Mouse (Mus musculus) bone marrow, adult 2 months (tissue): ENCODE data around the gene Taar7f. TPM values are rescaled to one million over a fixed set of nuclear protein-coding genes. Genes with fewer than 3 reads are reported as not detected.

Source experiments
- H3K27ac ChIP-seq: fragments of 200-500 bp; 2 replicates; pipeline ENCODE4 v1.5.1; 2012; ENCODE audit warnings: low read depth, mild to moderate bottlenecking, control low read depth, inconsistent platforms, low read length; ENCODE audit not compliant: control insufficient read depth, poor library complexity, insufficient read depth
- H3K4me1 ChIP-seq: fragments of 200-500 bp; 2 replicates; pipeline ENCODE4 v1.6.1; 2011; ENCODE audit warnings: low read length; ENCODE audit not compliant: control insufficient read depth, insufficient read depth
- H3K4me3 ChIP-seq: fragments of 200-500 bp; replicated peaks from 2 replicates; pipeline ENCODE3; 2011; ENCODE audit warnings: mild to moderate bottlenecking, low read depth, low read length, control low read depth; ENCODE audit not compliant: control insufficient read depth
- CTCF ChIP-seq: fragments of 200-500 bp; IDR thresholded peaks from 2 replicates; pipeline ENCODE4 v1.5.1; 2011; ENCODE audit warnings: low read length, control low read depth; ENCODE audit not compliant: control insufficient read depth, insufficient read depth
- POLR2A ChIP-seq: fragments of 200-500 bp; IDR thresholded peaks from 2 replicates; pipeline ENCODE4 v1.6.1; 2011; ENCODE audit warnings: low read depth, mild to moderate bottlenecking, control low read depth, low read length, borderline replicate concordance; ENCODE audit not compliant: control insufficient read depth
- WGBS: fragments of 180-500 bp; shearing (Covaris S2); methylation state at CpG from one replicate; pipeline ENCODE4 v1.1.7; 2018; 5-methylcytosine and 5-hydroxymethylcytosine counted together
- polyA plus RNA-seq: library from polyadenylated mRNA; stranded (reverse); fragments of >200 nt; gene quantifications from 2 replicates; pipeline ENCODE4 v1.2.4, GENCODE M21; 2011; ENCODE audit warnings: low replicate concordance; ENCODE audit not compliant: missing spikeins, insufficient read depth, insufficient read length

Taar7f gene
- not detected in 2 replicates for polyA plus RNA-seq

- TF ChIP-seq POLR2A, result no peak
- no peak within 1 kb of the TSS for H3K4me3 ChIP-seq
- H3K27ac ChIP-seq, result no peak within 1 kb of the TSS
- H3K4me1 ChIP-seq, result no peaks in the 10 kb centered on the region
Measured at GRCm38 (mm10) chr10:24049210-24049609, at the start of gene Taar7f. TSS of gene Taar7f (plus strand) at chr10:24049510.

DNA sequence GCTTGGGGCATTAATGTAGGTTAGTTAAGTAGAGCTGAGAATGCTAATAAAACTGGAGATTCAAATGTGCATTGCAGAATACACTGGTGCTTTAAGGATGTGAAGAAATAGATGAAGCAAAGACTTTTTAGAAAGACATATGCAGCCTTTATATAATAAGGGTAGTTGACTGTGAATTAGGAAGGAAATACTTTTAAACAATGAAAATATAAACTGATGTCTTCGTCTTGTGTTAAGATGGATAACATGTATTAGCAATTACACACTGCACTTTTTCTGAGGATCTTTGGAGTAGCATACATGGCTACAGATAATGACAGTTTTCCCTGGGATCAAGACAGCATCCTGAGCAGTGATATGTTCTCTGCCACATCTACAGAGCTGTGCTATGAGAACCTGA is 49.7 kb upstream of the Taar7f start, which contains the start of gene Taar7b:
Gene Taar7b (plus strand): TSS at position 301 of the 400 bp plus-strand sequence.
- Histone ChIP-seq H3K27ac (no peak within 1 kb of the TSS), H3K4me3 (no peak within 1 kb of the TSS), H3K4me1 (no peaks in the 10 kb centered on the region)
- WGBS, result 76% methylated on average over 1 of the region's 1 CpGs
- no peak for TF ChIP-seq CTCF
- no peak for TF ChIP-seq POLR2A

GRCm38 (mm10) chr10:24006442-24006841 is 42.9 kb upstream of the Taar7f start:
- Histone ChIP-seq H3K4me3 (no peak overlapping the region), H3K27ac (no peak overlapping the region), H3K4me1 (no peaks in the 10 kb centered on the region)
- no peak for TF ChIP-seq POLR2A
- no peak for TF ChIP-seq CTCF
- 63% methylated on average over 1 of the region's 1 CpGs for WGBS

- TF ChIP-seq CTCF (no peak), POLR2A (no peak)
- WGBS, result 53% methylated on average over 2 of the region's 2 CpGs
- H3K27ac ChIP-seq, result no peak overlapping the region
Measured at GRCm38 (mm10) chr10:24007034-24007433, 42.3 kb upstream of the Taar7f start.

DNA sequence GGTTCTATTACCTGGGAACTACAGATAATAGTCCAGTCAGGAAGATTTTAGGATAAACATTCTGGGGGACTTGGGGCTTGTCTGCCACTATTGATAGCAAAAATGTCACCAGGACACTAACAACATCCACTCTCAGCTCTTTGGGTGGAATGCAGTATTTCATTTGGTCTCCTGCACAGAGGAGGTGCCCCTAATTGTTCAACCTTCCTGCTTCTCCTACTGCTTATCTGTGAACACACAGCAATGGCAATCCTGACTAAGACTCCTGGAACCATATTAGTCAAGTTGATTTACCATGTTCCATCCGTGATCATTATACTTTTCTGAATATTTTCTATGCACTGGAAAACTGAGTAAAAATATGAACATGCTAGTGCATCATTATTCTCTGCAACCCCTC is 41.2 kb upstream of the Taar7f start:
- Histone ChIP-seq H3K4me1 (no peaks in the 10 kb centered on the region), H3K27ac (no peak overlapping the region), H3K4me3 (no peak overlapping the region)
- 68% methylated on average over 1 of the region's 1 CpGs for WGBS
- no peak for TF ChIP-seq CTCF
- TF ChIP-seq POLR2A, result no peak

More at GRCm38 (mm10) chr10:24007034-24007433, 42.3 kb upstream of the Taar7f start:
- Histone ChIP-seq H3K4me1 (no peaks in the 10 kb centered on the region), H3K4me3 (no peak overlapping the region)

DNA sequence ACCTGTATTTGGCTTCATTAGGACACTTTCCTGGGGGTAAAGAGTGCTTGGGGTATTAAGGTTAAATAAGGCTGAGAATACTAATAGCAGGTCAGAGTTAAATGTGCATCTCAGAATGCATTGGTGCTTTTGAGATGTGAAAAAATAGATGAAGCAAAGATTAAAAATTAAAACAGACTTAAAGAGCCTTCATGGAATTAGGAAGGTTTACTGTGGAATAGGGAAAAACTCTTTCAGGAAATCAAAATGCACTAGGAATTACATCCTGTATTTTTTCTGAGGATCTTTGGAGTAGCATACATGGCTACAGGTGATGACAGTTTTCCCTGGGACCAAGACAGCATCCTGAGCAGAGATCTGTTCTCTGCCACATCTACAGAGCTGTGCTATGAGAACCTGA is 22.4 kb upstream of the Taar7f start, which contains the start of gene Taar7d:
Gene Taar7d (plus strand): TSS at position 301 of the 400 bp plus-strand sequence.
- H3K4me3 ChIP-seq, result no peak within 1 kb of the TSS
- TF ChIP-seq CTCF (no peak), POLR2A (no peak)
- no peaks in the 10 kb centered on the region for H3K4me1 ChIP-seq
- H3K27ac ChIP-seq, result no peak within 1 kb of the TSS

GRCm38 (mm10) chr10:24031347-24031746 is 18.0 kb upstream of the Taar7f start:
- H3K4me1 ChIP-seq, result no peaks in the 10 kb centered on the region
- TF ChIP-seq POLR2A (no peak), CTCF (no peak)
- H3K27ac ChIP-seq, result no peak overlapping the region
- H3K4me3 ChIP-seq, result no peak overlapping the region

GRCm38 (mm10) chr10:24037314-24037713 is 12.0 kb upstream of the Taar7f start, which contains the start of gene Taar7e:
TSS of gene Taar7e (plus strand) at chr10:24037614.
- Histone ChIP-seq H3K27ac (no peak within 1 kb of the TSS; the same call in 1 of the 2 replicates), H3K4me1 (no peaks in the 10 kb centered on the region), H3K4me3 (no peak within 1 kb of the TSS)
- TF ChIP-seq POLR2A, result no peak
- TF ChIP-seq CTCF, result no peak
- 83% methylated on average over 2 of the region's 2 CpGs for WGBS
